Mouse (Mus musculus) kidney, embryonic 14.5 days (tissue): ENCODE results near the gene Fbxw9. TPM values are rescaled to one million over a fixed set of nuclear protein-coding genes. Genes with fewer than 3 reads are reported as not detected.
"Not testable (repeated sequence)": the region's sequence is repeated elsewhere in the genome, so short reads cannot be mapped to it uniquely, and the experiment has no call there.

ENCODE experiments used
- ATAC-seq: fragments of 200-750 bp; cut with Nextera tagmentation; 2 replicates; pipeline ENCODE4 v1.8.0; 2017; ENCODE audit warnings: moderate number of reproducible peaks, mild to moderate bottlenecking, moderate TSS enrichment, moderate library complexity; ENCODE audit not compliant: low FRiP score, low TSS enrichment
- H3K27ac ChIP-seq: fragments of 300-500 bp; sonication (generic); 2 replicates; pipeline ENCODE4 v1.5.1; 2014; ENCODE audit warnings: low read depth, mild to moderate bottlenecking, low read length, moderate library complexity, mixed read lengths
- H3K27me3 ChIP-seq: fragments of 300-500 bp; sonication (generic); 2 replicates; pipeline ENCODE4 v1.6.1; 2014; ENCODE audit warnings: mild to moderate bottlenecking, low read length; ENCODE audit not compliant: control insufficient read depth, insufficient read depth
- H3K36me3 ChIP-seq: fragments of 300-500 bp; sonication (generic); 2 replicates; pipeline ENCODE4 v1.6.1; 2014; ENCODE audit warnings: low read length, mixed read lengths; ENCODE audit not compliant: control insufficient read depth, insufficient read depth
- H3K4me1 ChIP-seq: fragments of 300-500 bp; sonication (generic); 2 replicates; pipeline ENCODE4 v1.6.1; 2014; ENCODE audit warnings: low read length, mixed read lengths; ENCODE audit not compliant: control insufficient read depth, insufficient read depth
- H3K4me2 ChIP-seq: fragments of 300-500 bp; sonication (generic); replicated peaks from 2 replicates; pipeline ENCODE4 v1.6.1; 2014; ENCODE audit warnings: low read depth, mild to moderate bottlenecking, low read length
- H3K4me3 ChIP-seq: fragments of 300-500 bp; sonication (generic); 2 replicates; pipeline ENCODE4 v1.5.1; 2014; ENCODE audit warnings: mild to moderate bottlenecking, low read length
- H3K9ac ChIP-seq: fragments of 300-500 bp; sonication (generic); 2 replicates; pipeline ENCODE4 v1.6.1; 2014; ENCODE audit warnings: low read depth, mild to moderate bottlenecking, low read length, moderate library complexity
- H3K9me3 ChIP-seq: fragments of 300-500 bp; sonication (generic); 2 replicates; pipeline ENCODE4 v1.6.1; 2016; ENCODE audit warnings: low read length; ENCODE audit not compliant: control insufficient read depth
- WGBS: fragments of 180-500 bp; shearing (Covaris S2); extraction: QIAGEN DNeasy Blood & Tissue Kit; methylation state at CpG from one replicate; pipeline ENCODE4 v1.1.7; 2014; 5-methylcytosine and 5-hydroxymethylcytosine counted together
- polyA plus RNA-seq: library from polyadenylated mRNA; unstranded; fragments of >200 nt; fragmentation: Nextera tagmentation; extraction: Ambion mirVana; gene quantifications from 2 replicates; pipeline ENCODE4 v1.2.1, GENCODE M21; 2014

The Fbxw9 gene
- polyA plus RNA-seq, 1 experiment from 2014 or later = 29.6 TPM

- ATAC-seq = no peak
- H3K4me3 ChIP-seq = no peak overlapping the region
- no peak overlapping the region for H3K4me2 ChIP-seq
- 78% methylated on average over 10 of the region's 10 CpGs for WGBS
- H3K27ac ChIP-seq = no peak overlapping the region
- H3K27me3 ChIP-seq = no peaks in the 10 kb centered on the region
- H3K9ac ChIP-seq = no peak overlapping the region
- no peaks in the 10 kb centered on the region; the same call in none of the 2 replicates for H3K4me1 ChIP-seq
- no peaks in the 10 kb centered on the region for H3K9me3 ChIP-seq
- peaks cover 45% of the 10 kb centered on the region for H3K36me3 ChIP-seq
These were observed 14.3 kb downstream of the Fbxw9 start for GRCm38 (mm10) chr8:85074167-85074566.

GRCm38 (mm10) chr8:85074617-85075016 is 14.8 kb downstream of the Fbxw9 start:
- Histone ChIP-seq H3K4me1 (peaks cover 2% of the 10 kb centered on the region), H3K4me2 (no peak overlapping the region), H3K27ac (no peak overlapping the region), H3K27me3 (no peaks in the 10 kb centered on the region), H3K4me3 (no peak overlapping the region), H3K9me3 (no peaks in the 10 kb centered on the region), H3K9ac (no peak overlapping the region), H3K36me3 (peaks cover 45% of the 10 kb centered on the region)
- 90% methylated on average over 10 of the region's 10 CpGs for WGBS
- ATAC-seq = no peak

- H3K27ac ChIP-seq = no peak overlapping the region
- H3K27me3 ChIP-seq = no peaks in the 10 kb centered on the region
- 83% methylated on average over 9 of the region's 9 CpGs for WGBS
- ATAC-seq = no peak
- H3K9me3 ChIP-seq = no peaks in the 10 kb centered on the region
- H3K4me3 ChIP-seq = no peak overlapping the region
- no peak overlapping the region for H3K4me2 ChIP-seq
- H3K4me1 ChIP-seq = peaks cover 4% of the 10 kb centered on the region
- peaks cover 45% of the 10 kb centered on the region for H3K36me3 ChIP-seq
- no peak overlapping the region for H3K9ac ChIP-seq
These were observed 16.1 kb downstream of the Fbxw9 start for GRCm38 (mm10) chr8:85076001-85076400.

GRCm38 (mm10) chr8:85076993-85077392 is 17.1 kb downstream of the Fbxw9 start:
- Histone ChIP-seq H3K9me3 (no peaks in the 10 kb centered on the region), H3K27ac (no peak overlapping the region), H3K27me3 (no peaks in the 10 kb centered on the region), H3K36me3 (peaks cover 45% of the 10 kb centered on the region), H3K4me3 (no peak overlapping the region), H3K9ac (no peak overlapping the region), H3K4me2 (no peak overlapping the region), H3K4me1 (peaks cover 9% of the 10 kb centered on the region)
- ATAC-seq = no peak; the same call in 1 of the 2 replicates
- WGBS = 2% methylated on average over 2 of the region's 2 CpGs

GRCm38 (mm10) chr8:85080214-85080531 is 20.3 kb downstream of the Fbxw9 start:
- Histone ChIP-seq H3K36me3 (peaks cover 28% of the 10 kb centered on the region), H3K4me2 (peak overlapping the region; percentile 88), H3K4me1 (peaks cover 11% of the 10 kb centered on the region; the same call in 1 of the 2 replicates), H3K27ac (peak overlapping the region; percentile 79; the same call in 1 of the 2 replicates), H3K27me3 (no peaks in the 10 kb centered on the region), H3K9me3 (no peaks in the 10 kb centered on the region), H3K9ac (peak overlapping the region; percentile 88), H3K4me3 (peak overlapping the region; percentile 95)
- WGBS = under 1% methylated on average over 25 of the region's 25 CpGs
- ATAC-seq = no peak

GRCm38 (mm10) chr8:85080532-85081215 is 20.8 kb downstream of the Fbxw9 start, which contains the start of gene Wdr83os:
Wdr83os (plus strand) TSS chr8:85080740.
- no peaks in the 10 kb centered on the region for H3K27me3 ChIP-seq
- H3K9me3 ChIP-seq = no peaks in the 10 kb centered on the region
- ATAC-seq = peak; percentile 0; the same call in 1 of the 2 replicates
- peak within 1 kb of the TSS; percentile 95 for H3K4me3 ChIP-seq
- H3K9ac ChIP-seq = peak within 1 kb of the TSS; percentile 88
- H3K4me1 ChIP-seq = peaks cover 11% of the 10 kb centered on the region; the same call in 1 of the 2 replicates
- peak within 1 kb of the TSS; percentile 79 for H3K27ac ChIP-seq
- H3K36me3 ChIP-seq = peaks cover 28% of the 10 kb centered on the region
- H3K4me2 ChIP-seq = peak within 1 kb of the TSS; percentile 88
- under 1% methylated on average over 30 of the region's 30 CpGs for WGBS

- H3K4me1 ChIP-seq = peaks cover 11% of the 10 kb centered on the region; the same call in 1 of the 2 replicates
- H3K9me3 ChIP-seq = no peaks in the 10 kb centered on the region
- H3K4me2 ChIP-seq = peak within 1 kb of the TSS; percentile 88
- peaks cover 24% of the 10 kb centered on the region for H3K36me3 ChIP-seq
- under 1% methylated on average over 9 of the region's 9 CpGs for WGBS
- peak within 1 kb of the TSS; percentile 79 for H3K27ac ChIP-seq
- peak within 1 kb of the TSS; percentile 95 for H3K4me3 ChIP-seq
- no peaks in the 10 kb centered on the region for H3K27me3 ChIP-seq
- H3K9ac ChIP-seq = peak within 1 kb of the TSS; percentile 88
- ATAC-seq = peak; percentile 61
These were observed 21.3 kb downstream of the Fbxw9 start, which contains the start of gene Wdr83 for GRCm38 (mm10) chr8:85081216-85081555. Wdr83 (minus strand) TSS chr8:85081306.

- not testable (repeated sequence) for H3K9me3 ChIP-seq, H3K27me3 ChIP-seq, H3K4me2 ChIP-seq, H3K27ac ChIP-seq, ATAC-seq, H3K9ac ChIP-seq, H3K4me3 ChIP-seq
- 87% methylated on average over 4 of the region's 4 CpGs for WGBS
- Histone ChIP-seq H3K4me1 (peaks cover 11% of the 10 kb centered on the region; the same call in 1 of the 2 replicates), H3K36me3 (peaks cover 26% of the 10 kb centered on the region)
These were observed 22.3 kb downstream of the Fbxw9 start for GRCm38 (mm10) chr8:85082169-85082568.

- Histone ChIP-seq H3K9me3 (no peaks in the 10 kb centered on the region), H3K9ac (peak within 1 kb of the TSS; percentile 67), H3K27me3 (no peaks in the 10 kb centered on the region), H3K4me3 (peak within 1 kb of the TSS; percentile 64), H3K27ac (no peak within 1 kb of the TSS), H3K4me1 (peaks cover 11% of the 10 kb centered on the region; the same call in 1 of the 2 replicates), H3K36me3 (peaks cover 27% of the 10 kb centered on the region), H3K4me2 (peak within 1 kb of the TSS; percentile 81)
- under 1% methylated on average over 30 of the region's 30 CpGs for WGBS
- ATAC-seq = peak; percentile 89
These were observed 23.4 kb downstream of the Fbxw9 start, which contains the start of gene Man2b1 for GRCm38 (mm10) chr8:85083108-85083813. Man2b1 (plus strand) TSS chr8:85083270.
